ENCODE assay signal across 15 mouse cellular contexts in genomic region chr2:65100001-65100400, GRCm38 (mm10).
"Had no signal": no experiment of that assay in that cellular context is flagged by ENCODE, and none has a peak within 500 bp of the region (broad histone marks: within the 10 kb centered on the region; RNA-seq: fewer than 3 reads in every experiment).

No protein-coding gene starts in this region.

- H3K9ac ChIP-seq: limb, embryonic 13.5 days; liver, embryonic 14.5 days; neural tube, embryonic 13.5 days had no signal

- H3K27me3 ChIP-seq: limb, embryonic 13.5 days; neural tube, embryonic 13.5 days had no signal

- H3K4me3 ChIP-seq: layer of hippocampus, adult 2 months; limb, embryonic 13.5 days; neural tube, embryonic 13.5 days had no signal

- H3K4me2 ChIP-seq: limb, embryonic 13.5 days; neural tube, embryonic 13.5 days had no signal

- H3K9me3 ChIP-seq: limb, embryonic 13.5 days; neural tube, embryonic 13.5 days had no signal

- H3K27ac ChIP-seq: layer of hippocampus, adult 2 months; limb, embryonic 13.5 days; liver, embryonic 14.5 days; neural tube, embryonic 13.5 days had no signal

- H3K4me1 ChIP-seq: neural tube, embryonic 13.5 days had no signal

- DNase-seq: kidney, postnatal 10 days; kidney, postnatal 4 days; left cerebral cortex, postnatal 4 days; lung, adult 18-20 months; lung, postnatal 36 days; midbrain, embryonic 14.5 days; retina, postnatal 1 day; right cerebral cortex, postnatal 4 days; spleen, adult 18-20 months; thymus, adult 18-20 months; thymus, postnatal 14 days had no signal

- H3K36me3 ChIP-seq: limb, embryonic 13.5 days; neural tube, embryonic 13.5 days had no signal
